Mouse (Mus musculus) fibroblast of lung, adult 2 months (primary cell): Measurements from ENCODE around the gene Lhpp.

Source experiments
- DNase-seq: peaks from one replicate; pipeline ENCODE4 v3.0.0-alpha.2; 2011; ENCODE audit warnings: low read depth

Lhpp gene

GRCm38 (mm10) chr7:132610468-132611318 lies at the start of gene Lhpp:
TSS of gene Lhpp (plus strand) at chr7:132610638.
- peak; percentile 37 for DNase-seq

GRCm38 (mm10) chr7:132565831-132566230 lies 44.6 kb upstream of the Lhpp start:
- no peak for DNase-seq

- no peak for DNase-seq
Observed at GRCm38 (mm10) chr7:132568817-132569216, 41.6 kb upstream of the Lhpp start.

GRCm38 (mm10) chr7:132570071-132570470 lies 40.4 kb upstream of the Lhpp start:
- no peak for DNase-seq

GRCm38 (mm10) chr7:132571481-132571880 lies 39.0 kb upstream of the Lhpp start:
- DNase-seq: peak; percentile 90

- no peak for DNase-seq
Observed at GRCm38 (mm10) chr7:132572738-132573137, 37.7 kb upstream of the Lhpp start.

- DNase-seq: no peak
Observed at GRCm38 (mm10) chr7:132573205-132573604, 37.2 kb upstream of the Lhpp start.

GRCm38 (mm10) chr7:132574646-132575045 lies 35.8 kb upstream of the Lhpp start:
- DNase-seq: peak; percentile 65

- DNase-seq: peak; percentile 90
Observed at GRCm38 (mm10) chr7:132575623-132576022, 34.8 kb upstream of the Lhpp start.

GRCm38 (mm10) chr7:132576116-132576650 lies 34.3 kb upstream of the Lhpp start, which contains the start of gene Oat:
TSS of gene Oat (minus strand) at chr7:132576398.
- peak; percentile 87 for DNase-seq

GRCm38 (mm10) chr7:132576891-132577290 lies 33.5 kb upstream of the Lhpp start:
- DNase-seq: no peak

GRCm38 (mm10) chr7:132580511-132580910 lies 29.9 kb upstream of the Lhpp start:
- no peak for DNase-seq

GRCm38 (mm10) chr7:132581441-132581840 lies 29.0 kb upstream of the Lhpp start:
- DNase-seq: no peak

- DNase-seq: no peak
Observed at GRCm38 (mm10) chr7:132585695-132586491, 24.5 kb upstream of the Lhpp start.

GRCm38 (mm10) chr7:132587167-132587566 lies 23.3 kb upstream of the Lhpp start:
- no peak for DNase-seq

GRCm38 (mm10) chr7:132589610-132590009 lies 20.8 kb upstream of the Lhpp start:
- DNase-seq: no peak

GRCm38 (mm10) chr7:132593762-132594161 lies 16.7 kb upstream of the Lhpp start:
- no peak for DNase-seq

- no peak for DNase-seq
Observed at GRCm38 (mm10) chr7:132594325-132594724, 16.1 kb upstream of the Lhpp start.

GRCm38 (mm10) chr7:132595787-132596186 lies 14.7 kb upstream of the Lhpp start:
- DNase-seq: no peak

- DNase-seq: no peak
Observed at GRCm38 (mm10) chr7:132596557-132597250, 13.7 kb upstream of the Lhpp start.

- DNase-seq: no peak
Observed at GRCm38 (mm10) chr7:132597251-132598041, 13.0 kb upstream of the Lhpp start.
